Mouse (Mus musculus) cerebellum, postnatal 10 days (tissue): Measurements from ENCODE around the gene Zfp92.
"Not testable (repeated sequence)": the region's sequence is repeated elsewhere in the genome, so short reads cannot be mapped to it uniquely, and the experiment has no call there.

ENCODE experiments used
- DNase-seq, 2 experiments: peaks; one replicate each; pipeline ENCODE4 v3.0.0; 2021; ENCODE audit warnings: mixed read lengths in 2 of 2

Zfp92 gene

DNA sequence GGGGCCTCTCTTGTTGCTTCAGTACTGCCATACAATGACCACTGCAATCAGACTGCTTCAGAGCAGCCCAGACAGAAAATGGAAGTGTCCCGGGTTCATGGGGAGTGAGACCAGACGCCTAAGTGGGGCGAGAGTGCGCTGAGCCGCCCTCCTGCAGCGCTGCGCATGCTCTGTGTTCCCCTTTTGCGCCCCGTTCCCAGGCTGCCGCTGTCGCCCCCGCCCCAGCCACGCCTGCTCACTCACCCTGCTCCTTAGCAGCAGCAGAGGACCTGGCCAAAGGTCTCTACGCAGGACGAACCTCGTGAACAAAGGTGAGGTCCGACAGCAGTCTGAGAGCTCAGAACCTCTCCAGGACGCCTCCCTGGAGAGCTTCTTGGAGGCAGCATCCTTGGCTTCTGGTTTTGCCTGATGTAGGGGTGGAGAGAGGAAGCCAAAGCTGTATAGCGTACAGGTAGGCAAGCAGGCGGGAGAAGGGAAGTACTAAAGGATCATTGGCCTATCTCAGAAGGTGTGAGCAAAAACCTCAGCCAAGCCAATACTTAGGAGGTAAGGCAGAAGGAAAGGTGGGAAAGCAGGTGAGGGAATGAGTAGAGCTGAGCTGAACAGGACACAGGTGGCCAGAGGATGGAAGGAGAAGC is at the start of gene Zfp92:
Gene Zfp92, plus strand, starts transcription at position 217 of the 638 bp plus-strand sequence.
- DNase-seq: peak; percentile 22 to 35

- no peak for DNase-seq
Measured at GRCm38 (mm10) chrX:73363291-73363690, 47.6 kb upstream of the Zfp92 start.

DNA sequence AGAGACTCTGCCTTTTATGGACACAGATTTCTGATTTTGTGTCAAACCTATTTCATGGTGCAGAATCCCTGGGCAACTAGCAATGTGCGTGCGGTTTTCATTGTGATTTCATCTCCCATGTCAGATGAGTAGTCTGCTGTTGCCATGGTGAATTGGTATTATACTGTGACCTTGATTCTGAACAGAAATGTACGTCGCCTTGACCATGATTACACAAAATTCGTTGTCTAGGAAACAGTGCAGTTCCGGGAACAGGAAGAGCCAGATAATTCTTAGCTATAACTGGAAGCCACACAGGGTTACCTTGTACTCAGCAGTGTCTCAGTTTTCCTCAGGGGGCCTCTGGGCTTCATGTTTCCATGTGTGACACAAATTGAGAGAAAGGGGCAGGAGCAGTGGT is 26.5 kb upstream of the Zfp92 start:
- DNase-seq: peak in 1 of 2 experiments; percentile 1

DNA sequence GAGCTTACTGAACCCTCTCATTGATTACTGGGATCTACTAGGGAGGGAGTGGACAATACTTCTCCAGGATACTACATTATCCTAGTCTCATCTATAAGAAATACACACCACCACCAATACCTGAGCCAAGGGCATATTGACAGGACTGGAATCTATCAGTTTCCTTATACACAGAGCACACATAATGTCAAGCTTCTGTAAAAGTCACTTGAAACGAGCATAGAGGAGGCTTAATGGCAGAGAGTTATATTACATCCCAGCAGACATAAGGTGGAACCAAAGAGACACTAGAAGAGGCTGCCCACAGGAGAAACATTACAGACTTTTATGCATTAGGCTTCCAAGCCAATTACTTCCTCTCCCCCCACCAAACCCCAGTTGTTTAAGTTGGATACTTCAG is 26.0 kb upstream of the Zfp92 start:
- DNase-seq: no peak

DNA sequence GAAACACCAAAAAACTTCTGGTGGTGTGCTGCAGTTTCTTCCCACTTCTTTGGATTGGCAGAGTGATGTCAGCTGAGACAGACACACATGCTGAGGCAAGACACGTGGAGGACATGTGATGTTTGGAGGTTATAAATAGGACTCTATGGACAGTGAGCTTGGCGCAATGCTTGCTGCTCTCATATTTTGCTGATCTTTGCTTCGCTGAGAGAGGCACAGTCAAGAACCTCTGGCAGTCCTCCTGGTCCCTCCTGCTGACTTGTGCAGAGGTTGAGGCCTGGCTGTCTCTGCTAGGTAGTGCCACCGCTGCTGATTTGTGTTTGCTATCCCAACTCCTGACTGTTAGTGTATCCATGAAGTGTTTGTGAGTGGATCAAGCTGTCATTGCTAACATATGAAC is 19.4 kb upstream of the Zfp92 start:
- DNase-seq: no peak

DNA sequence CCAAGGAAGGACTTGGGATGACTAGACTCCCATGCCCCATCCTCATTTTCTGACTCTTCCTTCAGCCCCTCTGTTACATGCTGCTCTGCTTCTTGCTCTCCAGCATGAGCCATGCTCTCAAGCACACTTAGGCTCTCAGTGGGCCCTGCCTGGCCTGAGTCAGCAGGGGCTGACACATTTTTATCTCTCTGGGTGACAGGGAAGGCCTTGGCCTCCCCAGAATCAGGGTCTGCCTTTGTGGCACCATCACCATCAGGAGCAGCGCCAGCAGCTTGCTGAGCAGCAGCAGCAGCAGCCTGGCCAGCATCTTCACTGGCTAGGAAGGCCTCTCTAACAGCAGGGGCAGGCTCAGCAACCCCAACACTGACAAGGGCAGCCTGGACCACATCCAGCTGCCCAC is 14.4 kb upstream of the Zfp92 start:
- DNase-seq: peak; percentile 17 to 24

DNA sequence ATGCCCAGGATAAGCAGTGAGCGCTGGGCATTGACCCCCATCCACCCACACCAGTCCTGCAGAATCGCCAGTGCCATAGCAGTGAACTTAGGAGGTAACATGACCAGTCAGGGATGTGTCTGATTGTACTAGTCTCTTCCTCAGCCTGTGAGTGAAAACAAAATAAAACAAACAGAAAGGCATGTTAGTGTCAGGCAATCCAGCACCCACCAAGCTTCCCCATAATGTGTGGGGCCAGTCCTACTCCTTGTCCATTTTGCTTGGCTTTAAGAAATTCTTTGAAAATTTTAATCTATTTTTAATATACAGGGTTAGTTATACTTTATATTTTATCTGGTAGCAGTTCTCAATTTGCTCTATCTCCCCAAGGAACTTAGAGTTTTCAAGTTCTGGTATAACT is 12.3 kb upstream of the Zfp92 start, which contains the start of gene Gm18336:
Gene Gm18336, minus strand, starts transcription at position 101 of the 400 bp plus-strand sequence.
- not testable (repeated sequence) for DNase-seq

GRCm38 (mm10) chrX:73400951-73401350 is 9.9 kb upstream of the Zfp92 start:
- DNase-seq: no peak

DNA sequence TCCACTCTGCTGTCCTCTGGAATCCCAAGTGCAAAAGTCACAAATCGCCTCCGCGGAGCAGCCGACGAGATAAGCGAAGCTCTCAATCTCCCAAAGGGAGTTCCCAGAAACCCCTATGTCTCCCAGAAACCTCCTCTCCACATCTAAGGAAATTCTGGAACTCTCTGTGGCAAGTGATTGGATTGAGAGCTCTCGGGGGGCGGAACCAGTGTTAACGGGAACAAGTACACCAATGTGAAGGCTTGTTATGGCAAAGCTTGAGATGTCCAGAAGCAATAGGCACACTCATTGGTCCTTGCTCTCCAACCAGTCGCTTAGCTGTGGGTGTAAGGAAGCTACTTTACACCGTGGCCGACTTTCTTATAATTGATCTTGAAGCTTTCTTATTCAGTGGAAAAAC is 9.3 kb upstream of the Zfp92 start:
- DNase-seq: no peak

DNA sequence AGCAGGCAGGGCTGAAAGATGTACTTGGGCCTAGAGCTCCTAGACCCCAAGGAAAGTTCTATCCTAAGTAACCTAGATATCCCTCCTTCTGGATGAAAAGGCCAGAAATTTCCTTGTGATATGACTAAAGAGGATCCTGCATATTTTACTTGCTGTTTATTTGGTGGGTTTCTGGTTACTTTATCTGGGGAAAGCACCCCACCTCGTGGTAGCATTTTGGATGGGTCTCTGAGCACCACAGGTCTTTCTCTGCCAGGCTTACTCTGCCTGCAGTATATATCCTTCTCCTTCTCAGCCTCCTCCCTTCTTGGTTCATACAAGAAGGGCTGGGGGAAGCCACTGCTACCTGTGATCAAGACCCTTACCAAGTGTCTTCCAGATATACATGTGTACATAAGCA is 1.9 kb downstream of the Zfp92 start:
- DNase-seq: no peak

- peak in 1 of 2 experiments; percentile 18 for DNase-seq
Measured at GRCm38 (mm10) chrX:73430036-73430435, 19.1 kb downstream of the Zfp92 start.

DNA sequence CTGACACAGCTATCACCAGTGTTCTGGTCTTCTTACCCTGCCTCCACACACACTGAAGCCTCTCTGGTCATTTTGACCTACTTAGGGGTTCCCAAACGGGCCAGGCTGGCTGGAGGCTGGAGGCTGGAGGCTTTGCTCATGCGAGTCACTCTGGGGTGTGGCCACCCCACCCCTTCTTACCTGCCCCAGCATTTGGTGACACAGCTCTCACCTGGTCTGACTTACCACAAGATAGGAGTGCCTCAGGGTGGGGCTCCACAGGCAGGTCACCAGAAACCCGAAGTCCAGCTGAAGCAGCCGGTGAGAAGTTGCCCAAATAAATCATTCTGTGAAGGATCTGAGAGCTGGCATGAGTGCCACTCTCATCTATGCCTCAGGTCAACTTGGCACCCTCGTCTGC is 22.0 kb downstream of the Zfp92 start:
- no peak for DNase-seq

DNA sequence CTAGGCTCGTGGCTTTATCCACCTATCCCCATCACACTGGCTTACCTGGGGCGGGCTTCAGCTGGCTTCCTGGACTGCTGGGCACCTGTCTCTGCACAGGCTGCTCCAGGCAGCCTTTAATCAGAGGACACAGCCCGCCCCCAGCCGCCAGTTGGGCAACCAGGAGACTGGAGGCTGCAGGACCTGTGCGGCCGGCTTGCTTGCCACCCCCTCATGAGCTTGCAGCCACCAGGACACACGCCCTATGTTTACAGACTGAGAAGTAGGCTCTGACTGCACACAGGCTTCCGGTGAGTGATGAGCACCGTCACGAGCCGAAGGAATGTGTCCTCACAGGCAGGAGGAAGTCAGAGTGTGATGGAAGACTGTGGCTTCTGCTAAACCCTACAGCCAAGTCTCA is 24.4 kb downstream of the Zfp92 start, which contains the start of gene Trex2:
Gene Trex2, minus strand, starts transcription at position 93 of the 400 bp plus-strand sequence.
- no peak for DNase-seq

GRCm38 (mm10) chrX:73441428-73441827 is 30.5 kb downstream of the Zfp92 start:
- no peak for DNase-seq

GRCm38 (mm10) chrX:73451949-73452348 is 41.1 kb downstream of the Zfp92 start:
- DNase-seq: peak; percentile 90 to 91

DNA sequence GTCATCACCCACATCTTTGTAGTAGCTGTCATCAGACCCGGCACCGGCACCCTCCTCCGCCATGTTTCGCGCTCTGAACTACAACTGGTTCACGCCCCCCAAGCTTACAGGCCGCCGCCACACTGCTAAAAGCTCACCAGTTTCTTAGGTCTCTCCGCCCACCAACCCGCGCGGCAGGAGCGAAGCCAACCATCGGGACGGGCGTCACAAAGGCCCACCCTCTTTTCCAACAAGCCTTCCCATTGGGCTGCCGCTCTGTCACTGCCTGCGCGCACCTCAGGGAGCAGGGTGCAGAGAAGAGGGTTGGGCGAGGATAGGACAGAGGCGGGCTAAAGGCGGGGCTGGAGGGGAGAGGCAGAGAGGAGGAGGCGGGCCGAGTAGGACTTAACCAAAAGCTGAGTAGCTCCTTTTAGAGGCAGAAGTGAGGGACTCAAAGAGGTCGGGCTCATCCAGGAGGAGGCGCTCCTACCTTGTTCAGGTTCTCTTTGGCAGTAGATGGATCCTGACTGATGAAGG is 48.0 kb downstream of the Zfp92 start, which contains the start of gene Haus7:
Gene Haus7, minus strand, starts transcription at position 168 of the 516 bp plus-strand sequence.
- DNase-seq: peak; percentile 93 to 95

- DNase-seq: no peak
Measured at GRCm38 (mm10) chrX:73460792-73461191, 49.9 kb downstream of the Zfp92 start.

DNA sequence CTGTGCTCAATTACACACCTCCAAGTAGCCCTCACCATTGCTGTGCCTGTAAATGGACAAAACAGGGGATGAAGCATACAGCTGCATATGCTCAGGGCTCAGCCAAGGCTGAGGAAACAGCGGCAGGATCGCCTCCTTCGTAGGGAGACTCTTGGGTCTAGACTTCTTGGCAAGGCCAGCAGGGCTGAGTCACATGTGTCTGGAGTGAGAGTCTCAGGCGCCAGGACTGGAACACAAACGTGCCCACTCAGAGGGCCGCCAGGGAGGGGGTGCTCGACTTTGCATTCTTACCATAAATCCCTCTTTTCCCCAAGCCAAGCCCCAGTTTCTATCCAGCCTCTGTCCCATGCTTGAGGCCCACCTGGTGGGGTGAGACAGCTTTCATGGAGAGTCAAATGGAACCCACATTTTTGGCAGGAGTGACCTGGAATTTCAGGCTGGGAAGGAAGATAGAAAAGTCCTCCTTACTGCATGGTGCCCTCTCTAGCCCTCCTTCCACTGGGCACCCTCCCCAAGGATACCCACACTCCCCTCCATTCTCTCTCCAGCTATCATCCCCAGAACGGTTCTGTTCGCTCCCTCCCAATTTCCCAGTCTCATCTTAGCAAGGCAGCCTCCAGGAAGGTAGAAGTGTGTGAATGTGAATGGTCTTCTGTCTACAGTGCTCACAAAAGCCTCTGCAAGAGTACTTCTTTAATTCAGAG is 54.7 kb downstream of the Zfp92 start:
- DNase-seq: peak; percentile 21 to 47

GRCm38 (mm10) chrX:73467446-73468241 is 56.7 kb downstream of the Zfp92 start:
- DNase-seq: peak in 1 of 2 experiments; percentile 47

DNA sequence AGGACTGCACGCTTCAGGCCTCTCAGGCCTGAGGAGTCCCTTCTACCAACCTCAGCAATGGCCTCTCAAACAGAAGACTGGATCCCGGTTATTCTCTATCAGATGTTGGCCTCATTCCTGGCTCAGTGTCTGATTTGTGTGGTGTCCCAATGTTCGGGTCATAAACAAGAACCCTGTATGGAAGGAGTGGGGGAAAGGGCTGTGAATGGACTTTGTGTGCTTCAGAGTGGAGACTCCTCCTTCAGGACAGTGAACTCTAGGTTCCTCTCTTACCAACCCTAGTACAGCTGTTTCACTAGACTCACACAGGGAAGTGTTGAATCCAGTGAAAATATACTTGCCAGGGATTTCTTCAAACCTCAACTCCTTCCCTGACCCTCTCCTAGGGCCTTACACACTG is 57.4 kb downstream of the Zfp92 start:
- no peak for DNase-seq

GRCm38 (mm10) chrX:73468752-73469151 is 57.9 kb downstream of the Zfp92 start:
- peak in 1 of 2 experiments; percentile 27 for DNase-seq

GRCm38 (mm10) chrX:73471764-73472163 is 60.9 kb downstream of the Zfp92 start:
- no peak for DNase-seq
